Mouse (Mus musculus): ENCODE data around the gene Ago3.
A peak's percentile ranks its signal among the peaks of the same experiment; 100 is the strongest.

The Ago3 gene

GRCm38 (mm10) chr4:126310344-126310743 lies 119.0 kb downstream of the Ago3 start:
- no peak for DNase-seq (ENCODE audit: low read depth, low spot score)

GRCm38 (mm10) chr4:126309922-126310309 lies 119.4 kb downstream of the Ago3 start:
- DNase-seq (ENCODE audit: low read depth, low spot score), result peak; percentile 71

- DNase-seq (ENCODE audit: low read depth, low spot score), result no peak
Observed at GRCm38 (mm10) chr4:126309211-126309921, 120.0 kb downstream of the Ago3 start.

GRCm38 (mm10) chr4:126306827-126307226 lies 122.5 kb downstream of the Ago3 start:
- DNase-seq (ENCODE audit: low read depth, low spot score), result no peak

- DNase-seq (ENCODE audit: low read depth, low spot score), result no peak
Observed at GRCm38 (mm10) chr4:126306058-126306457, 123.3 kb downstream of the Ago3 start.

GRCm38 (mm10) chr4:126305428-126305827 lies 123.9 kb downstream of the Ago3 start:
- no peak for DNase-seq (ENCODE audit: low read depth, low spot score)

GRCm38 (mm10) chr4:126303877-126304276 lies 125.5 kb downstream of the Ago3 start:
- DNase-seq (ENCODE audit: low read depth, low spot score), result no peak

- no peak for DNase-seq (ENCODE audit: low read depth, low spot score)
Observed at GRCm38 (mm10) chr4:126301584-126302309, 127.6 kb downstream of the Ago3 start.

GRCm38 (mm10) chr4:126300916-126301583 lies 128.3 kb downstream of the Ago3 start:
- no peak for DNase-seq (ENCODE audit: low read depth, low spot score)

- no peak for DNase-seq (ENCODE audit: low read depth, low spot score)
Observed at GRCm38 (mm10) chr4:126296617-126297101, 132.7 kb downstream of the Ago3 start.

- no peak for DNase-seq (ENCODE audit: low read depth, low spot score)
Observed at GRCm38 (mm10) chr4:126295937-126296336, 133.4 kb downstream of the Ago3 start.

- no peak for DNase-seq (ENCODE audit: low read depth, low spot score)
Observed at GRCm38 (mm10) chr4:126295152-126295551, 134.2 kb downstream of the Ago3 start.

GRCm38 (mm10) chr4:126291196-126291595 lies 138.2 kb downstream of the Ago3 start:
- DNase-seq (ENCODE audit: low read depth, low spot score), result no peak

GRCm38 (mm10) chr4:126290314-126290713 lies 139.0 kb downstream of the Ago3 start:
- DNase-seq (ENCODE audit: low read depth, low spot score), result no peak

- no peak for DNase-seq (ENCODE audit: low read depth, low spot score)
Observed at GRCm38 (mm10) chr4:126288085-126288666, 141.2 kb downstream of the Ago3 start.

- no peak for DNase-seq (ENCODE audit: low read depth, low spot score)
Observed at GRCm38 (mm10) chr4:126287302-126287995, 141.9 kb downstream of the Ago3 start.

GRCm38 (mm10) chr4:126286492-126286891 lies 142.9 kb downstream of the Ago3 start, which contains the start of gene Col8a2:
Gene Col8a2 (plus strand): TSS chr4:126286793.
- DNase-seq (ENCODE audit: low read depth, low spot score), result no peak

GRCm38 (mm10) chr4:126283582-126283981 lies 145.8 kb downstream of the Ago3 start:
- no peak for DNase-seq (ENCODE audit: low read depth, low spot score)

GRCm38 (mm10) chr4:126281706-126282105 lies 147.7 kb downstream of the Ago3 start:
- no peak for DNase-seq (ENCODE audit: low read depth, low spot score)
